Mouse (Mus musculus) limb, embryonic 11.5 days (tissue): ENCODE results near the gene Lnx2. TPM values are rescaled to one million over a fixed set of nuclear protein-coding genes. Genes with fewer than 3 reads are reported as not detected.

ENCODE experiments used
- ATAC-seq: fragments of 200-750 bp; cut with Nextera tagmentation; 2 replicates; pipeline ENCODE4 v1.8.0; 2017; ENCODE audit warnings: low read depth; ENCODE audit not compliant: insufficient number of reproducible peaks, low FRiP score, low TSS enrichment
- DNase-seq: peaks from one replicate; pipeline ENCODE4 v3.0.0-alpha.2; 2015; ENCODE audit warnings: low spot score
- H3K27ac ChIP-seq: fragments of 300-500 bp; sonication (generic); replicated peaks from 2 replicates; pipeline ENCODE4 v1.5.1; 2014; ENCODE audit warnings: low read depth, mild to moderate bottlenecking, low read length
- H3K27me3 ChIP-seq: fragments of 300-500 bp; sonication (generic); 2 replicates; pipeline ENCODE4 v1.6.1; 2014; ENCODE audit warnings: mild to moderate bottlenecking, low read length, mixed read lengths; ENCODE audit not compliant: control insufficient read depth, insufficient read depth
- H3K36me3 ChIP-seq: fragments of 300-500 bp; sonication (generic); 2 replicates; pipeline ENCODE4 v1.6.1; 2014; ENCODE audit warnings: mild to moderate bottlenecking, low read length, moderate library complexity, mixed read lengths; ENCODE audit not compliant: control insufficient read depth, insufficient read depth
- H3K4me1 ChIP-seq: fragments of 300-500 bp; sonication (generic); 2 replicates; pipeline ENCODE4 v1.6.1; 2014; ENCODE audit warnings: low read length, mixed read lengths; ENCODE audit not compliant: control insufficient read depth, insufficient read depth
- H3K4me2 ChIP-seq: fragments of 300-500 bp; sonication (generic); 2 replicates; pipeline ENCODE4 v1.6.1; 2014; ENCODE audit warnings: low read depth, mild to moderate bottlenecking, moderate library complexity; ENCODE audit not compliant: severe bottlenecking
- H3K4me3 ChIP-seq: fragments of 300-500 bp; sonication (generic); 2 replicates; pipeline ENCODE4 v1.5.1; 2014; ENCODE audit warnings: low read depth, low read length
- H3K9ac ChIP-seq: fragments of 300-500 bp; sonication (generic); 2 replicates; pipeline ENCODE4 v1.6.1; 2014; ENCODE audit warnings: mild to moderate bottlenecking, low read length
- H3K9me3 ChIP-seq: fragments of 300-500 bp; sonication (generic); 2 replicates; pipeline ENCODE4 v1.6.1; 2016; ENCODE audit warnings: low read length; ENCODE audit not compliant: control insufficient read depth
- WGBS: fragments of 180-500 bp; shearing (Covaris S2); extraction: QIAGEN DNeasy Blood & Tissue Kit; methylation state at CpG from one replicate; pipeline ENCODE4 v1.1.7; 2014; 5-methylcytosine and 5-hydroxymethylcytosine counted together
- polyA plus RNA-seq: library from polyadenylated mRNA; unstranded; fragments of >200 nt; fragmentation: Nextera tagmentation; extraction: Ambion mirVana; gene quantifications from 2 replicates; pipeline ENCODE4 v1.2.1, GENCODE M21; 2014

The Lnx2 gene
- polyA plus RNA-seq, 1 experiment from 2014 or later, result 12.3 TPM

- Histone ChIP-seq H3K36me3 (no peaks in the 10 kb centered on the region), H3K4me1 (no peaks in the 10 kb centered on the region), H3K27me3 (no peaks in the 10 kb centered on the region), H3K4me2 (no peak overlapping the region), H3K4me3 (no peak overlapping the region), H3K9ac (no peak overlapping the region), H3K27ac (no peak overlapping the region), H3K9me3 (no peaks in the 10 kb centered on the region)
- ATAC-seq (no peak), DNase-seq (no peak)
- WGBS, result 88% methylated on average over 10 of the region's 10 CpGs
These were observed 88.8 kb downstream of the Lnx2 start for GRCm38 (mm10) chr5:146987588-146987987.

- ATAC-seq (no peak), DNase-seq (no peak)
- no peaks in the 10 kb centered on the region for H3K9me3 ChIP-seq
- no peaks in the 10 kb centered on the region for H3K27me3 ChIP-seq
- no peak overlapping the region for H3K4me2 ChIP-seq
- H3K27ac ChIP-seq, result no peak overlapping the region
- H3K9ac ChIP-seq, result no peak overlapping the region
- no peaks in the 10 kb centered on the region for H3K4me1 ChIP-seq
- H3K36me3 ChIP-seq, result no peaks in the 10 kb centered on the region
- no peak overlapping the region for H3K4me3 ChIP-seq
- WGBS, result 65% methylated on average over 21 of the region's 21 CpGs
These were observed 90.5 kb downstream of the Lnx2 start for GRCm38 (mm10) chr5:146985725-146986433.

- DNase-seq, result peak; percentile 86
- 9% methylated on average over 8 of the region's 8 CpGs for WGBS
- Histone ChIP-seq H3K27ac (no peak overlapping the region), H3K4me2 (no peak overlapping the region), H3K4me3 (no peak overlapping the region), H3K36me3 (no peaks in the 10 kb centered on the region), H3K9ac (no peak overlapping the region), H3K4me1 (no peaks in the 10 kb centered on the region), H3K27me3 (no peaks in the 10 kb centered on the region), H3K9me3 (no peaks in the 10 kb centered on the region)
- ATAC-seq, result peak; percentile 63; the same call in 1 of the 2 replicates
These were observed 93.2 kb downstream of the Lnx2 start for GRCm38 (mm10) chr5:146983216-146983615.

- no peaks in the 10 kb centered on the region for H3K4me1 ChIP-seq
- H3K4me3 ChIP-seq, result no peak overlapping the region
- H3K9ac ChIP-seq, result no peak overlapping the region
- ATAC-seq, result no peak
- WGBS, result 85% methylated on average over 6 of the region's 6 CpGs
- no peaks in the 10 kb centered on the region for H3K36me3 ChIP-seq
- no peaks in the 10 kb centered on the region for H3K9me3 ChIP-seq
- DNase-seq, result no peak
- H3K4me2 ChIP-seq, result no peak overlapping the region
- H3K27me3 ChIP-seq, result no peaks in the 10 kb centered on the region
- H3K27ac ChIP-seq, result no peak overlapping the region
These were observed 95.0 kb downstream of the Lnx2 start for GRCm38 (mm10) chr5:146981376-146981775.

GRCm38 (mm10) chr5:146974781-146975123 is 101.6 kb downstream of the Lnx2 start:
- H3K4me1 ChIP-seq, result no peaks in the 10 kb centered on the region
- H3K9ac ChIP-seq, result no peak overlapping the region
- 63% methylated on average over 13 of the region's 13 CpGs for WGBS
- no peaks in the 10 kb centered on the region for H3K36me3 ChIP-seq
- H3K4me2 ChIP-seq, result no peak overlapping the region
- ATAC-seq, result no peak
- no peak for DNase-seq
- no peak overlapping the region for H3K27ac ChIP-seq
- H3K27me3 ChIP-seq, result no peaks in the 10 kb centered on the region
- no peak overlapping the region for H3K4me3 ChIP-seq
- H3K9me3 ChIP-seq, result no peaks in the 10 kb centered on the region

GRCm38 (mm10) chr5:146973858-146974780 is 102.3 kb downstream of the Lnx2 start:
- no peaks in the 10 kb centered on the region for H3K36me3 ChIP-seq

GRCm38 (mm10) chr5:146973353-146973752 is 103.0 kb downstream of the Lnx2 start:
- 81% methylated on average over 9 of the region's 9 CpGs for WGBS
- Histone ChIP-seq H3K4me2 (no peak overlapping the region), H3K9ac (no peak overlapping the region), H3K27ac (no peak overlapping the region), H3K4me1 (no peaks in the 10 kb centered on the region), H3K27me3 (no peaks in the 10 kb centered on the region), H3K36me3 (no peaks in the 10 kb centered on the region), H3K4me3 (no peak overlapping the region), H3K9me3 (no peaks in the 10 kb centered on the region)
- DNase-seq (no peak), ATAC-seq (no peak)

More at GRCm38 (mm10) chr5:146973858-146974780, 102.3 kb downstream of the Lnx2 start:
- H3K4me1 ChIP-seq, result no peaks in the 10 kb centered on the region
- WGBS, result 87% methylated on average over 25 of the region's 25 CpGs
- H3K27me3 ChIP-seq, result no peaks in the 10 kb centered on the region
- H3K4me2 ChIP-seq, result no peak overlapping the region
- H3K27ac ChIP-seq, result no peak overlapping the region
- ATAC-seq, result no peak
- DNase-seq, result no peak
- H3K9me3 ChIP-seq, result no peaks in the 10 kb centered on the region
- H3K4me3 ChIP-seq, result no peak overlapping the region
- H3K9ac ChIP-seq, result no peak overlapping the region

GRCm38 (mm10) chr5:146971776-146972561 is 104.4 kb downstream of the Lnx2 start:
- Histone ChIP-seq H3K27ac (no peak overlapping the region), H3K9ac (no peak overlapping the region), H3K4me2 (no peak overlapping the region), H3K27me3 (no peaks in the 10 kb centered on the region), H3K9me3 (no peaks in the 10 kb centered on the region), H3K4me3 (no peak overlapping the region), H3K4me1 (no peaks in the 10 kb centered on the region), H3K36me3 (no peaks in the 10 kb centered on the region)
- no peak for ATAC-seq
- 64% methylated on average over 10 of the region's 10 CpGs for WGBS
- DNase-seq, result no peak
